Mouse (Mus musculus): ENCODE data around the gene Mthfd1. TPM values are rescaled to one million over a fixed set of nuclear protein-coding genes. Genes with fewer than 3 reads are reported as not detected.

Gene Mthfd1
- total and polyA plus RNA-seq, 3 experiments = 208 to 231 TPM; not detected in 1

- H3K4me3 ChIP-seq (ENCODE audit: control insufficient read depth in 1 of 2, insufficient read depth in 1 of 2, low read depth in 2 of 2, low read length in 2 of 2) = peak overlapping the region; percentile 0 to 22; a peak in 3 of 4 replicates
- H3K4me1 ChIP-seq (ENCODE audit: control insufficient read depth in 1 of 2, insufficient read depth in 2 of 2, low read length in 2 of 2) = peaks cover 20 to 28% of the 10 kb centered on the region in 2 experiments
- peak overlapping the region; percentile 98 for H3K27ac ChIP-seq (ENCODE audit: control insufficient read depth, low read depth, low read length)
- H3K79me2 ChIP-seq (ENCODE audit: control insufficient read depth, insufficient read depth, low read length, poor library complexity) = peaks cover 13% of the 10 kb centered on the region
- TF ChIP-seq CHD1 (IDR thresholded peaks at IDR 0.05; ENCODE audit: low read depth, low read length) (0 out of 2 replicates have a peak, but pooled peaks have one; percentile 78), MYC (IDR thresholded peaks at IDR 0.05; ENCODE audit: low read depth, low read length) (peak; percentile 46; the same call in 1 of the 2 replicates), NELFE (IDR thresholded peaks at IDR 0.05; ENCODE audit: low read depth, low read length) (0 out of 2 replicates have a peak, but pooled peaks have one; percentile 16), HCFC1 (IDR thresholded peaks at IDR 0.05; ENCODE audit: low read depth, low read length) (no peak), MAX (IDR thresholded peaks at IDR 0.05; ENCODE audit: low read length) (no peak)
- H3K27me3 ChIP-seq (ENCODE audit: control insufficient read depth in 1 of 2, insufficient read depth in 2 of 2, low read length in 2 of 2) = no peaks in the 10 kb centered on the region
- peak overlapping the region; percentile 85 for H3K9ac ChIP-seq (ENCODE audit: control insufficient read depth, low read depth, low read length, poor library complexity, severe bottlenecking)
- DNase-seq (ENCODE audit: low read depth, low spot score) = peak; percentile 51
- H3K9me3 ChIP-seq (replicated peaks; ENCODE audit: insufficient read depth, low read length) = no peaks in the 10 kb centered on the region
- peaks cover 0 to 37% of the 10 kb centered on the region in 2 experiments; a peak in 2 of 4 replicates for H3K36me3 ChIP-seq (ENCODE audit: control insufficient read depth in 1 of 2, insufficient read depth in 2 of 2, low read length in 2 of 2)
Measured at GRCm38 (mm10) chr12:76360868-76361267, 105.8 kb downstream of the Mthfd1 start.

GRCm38 (mm10) chr12:76361405-76362302 is 106.6 kb downstream of the Mthfd1 start:
- Histone ChIP-seq H3K36me3 (ENCODE audit: control insufficient read depth in 1 of 2, insufficient read depth in 2 of 2, low read length in 2 of 2) (peaks cover 0 to 43% of the 10 kb centered on the region in 2 experiments; a peak in 2 of 4 replicates), H3K27me3 (ENCODE audit: control insufficient read depth in 1 of 2, insufficient read depth in 2 of 2, low read length in 2 of 2) (no peaks in the 10 kb centered on the region), H3K4me3 (ENCODE audit: control insufficient read depth in 1 of 2, insufficient read depth in 1 of 2, low read depth in 2 of 2, low read length in 2 of 2) (peak overlapping the region; percentile 1 to 50; a peak in 3 of 4 replicates), H3K9ac (ENCODE audit: control insufficient read depth, low read depth, low read length, poor library complexity, severe bottlenecking) (peak overlapping the region; percentile 85), H3K9me3 (replicated peaks; ENCODE audit: insufficient read depth, low read length) (no peaks in the 10 kb centered on the region), H3K27ac (ENCODE audit: control insufficient read depth, low read depth, low read length) (peak overlapping the region; percentile 98), H3K79me2 (ENCODE audit: control insufficient read depth, insufficient read depth, low read length, poor library complexity) (peaks cover 18% of the 10 kb centered on the region), H3K4me1 (ENCODE audit: control insufficient read depth in 1 of 2, insufficient read depth in 2 of 2, low read length in 2 of 2) (peaks cover 28 to 32% of the 10 kb centered on the region in 2 experiments)
- DNase-seq (ENCODE audit: low read depth, low spot score) = peak; percentile 93
- TF ChIP-seq CTCF (IDR thresholded peaks at IDR 0.05 in 2 of 3, conservative IDR thresholded peaks at IDR 0.05 in 1 of 3; ENCODE audit: control insufficient read depth in 1 of 3, insufficient read depth in 1 of 3, low read depth in 2 of 3, low read length in 3 of 3, poor library complexity in 1 of 3, severe bottlenecking in 1 of 3) = no peak
- peak; percentile 97 for TF ChIP-seq TBP (IDR thresholded peaks at IDR 0.05; ENCODE audit: low read depth, low read length)
- TF ChIP-seq JUND (IDR thresholded peaks at IDR 0.05; ENCODE audit: low read depth, low read length) = no peak
- peak; percentile 82 for TF ChIP-seq MYC (IDR thresholded peaks at IDR 0.05; ENCODE audit: low read depth, low read length)
- TF ChIP-seq USF1 (IDR thresholded peaks at IDR 0.05; ENCODE audit: low read depth, low read length) = no peak
- TF ChIP-seq RAD21 (IDR thresholded peaks at IDR 0.05; ENCODE audit: low read depth, low read length) = no peak
- no peak for TF ChIP-seq SMC3 (IDR thresholded peaks at IDR 0.05; ENCODE audit: low read depth, low read length)
- TF ChIP-seq HCFC1 (IDR thresholded peaks at IDR 0.05; ENCODE audit: low read depth, low read length) = no peak
- peak; percentile 93 for TF ChIP-seq TCF12 (IDR thresholded peaks at IDR 0.05; ENCODE audit: low read depth, low read length)
- TF ChIP-seq ZC3H11A (IDR thresholded peaks at IDR 0.05; ENCODE audit: low read depth, low read length) = no peak
- TF ChIP-seq POLR2AphosphoS2 (IDR thresholded peaks at IDR 0.05; ENCODE audit: low read length) = peak; percentile 84
- no peak for TF ChIP-seq CHD2 (IDR thresholded peaks at IDR 0.05; ENCODE audit: low read length)
- TF ChIP-seq UBTF (IDR thresholded peaks at IDR 0.05; ENCODE audit: borderline replicate concordance, insufficient read depth, low read depth, low read length) = no peak
- TF ChIP-seq POLR2AphosphoS5 (IDR thresholded peaks at IDR 0.05; ENCODE audit: borderline replicate concordance, low read depth, low read length) = no peak
- TF ChIP-seq BHLHE40 (IDR thresholded peaks at IDR 0.05; ENCODE audit: borderline replicate concordance, low read depth, low read length) = no peak
- TF ChIP-seq MAZ (IDR thresholded peaks at IDR 0.05; ENCODE audit: low read depth, low read length) = no peak
- peak; percentile 97 for TF ChIP-seq MYB (IDR thresholded peaks at IDR 0.05; ENCODE audit: low read depth, low read length)
- TF ChIP-seq SIN3A (IDR thresholded peaks at IDR 0.05; ENCODE audit: low read length) = peak; percentile 97
- no peak for TF ChIP-seq NRF1 (IDR thresholded peaks at IDR 0.05; ENCODE audit: insufficient read depth, low read depth, low read length, poor library complexity, severe bottlenecking)
- no peak; the same call in 1 of the 2 replicates for TF ChIP-seq CHD1 (IDR thresholded peaks at IDR 0.05; ENCODE audit: low read depth, low read length)
- no peak for TF ChIP-seq KAT2A (conservative IDR thresholded peaks at IDR 0.05; ENCODE audit: low read depth, low read length)
- TF ChIP-seq USF2 (IDR thresholded peaks at IDR 0.05; ENCODE audit: borderline replicate concordance in 1 of 2, insufficient read depth in 1 of 2, low read depth in 1 of 2, low read length in 2 of 2) = no peak
- TF ChIP-seq MAX (IDR thresholded peaks at IDR 0.05; ENCODE audit: low read length) = no peak
- no peak; the same call in 1 of the 2 replicates for TF ChIP-seq RCOR1 (IDR thresholded peaks at IDR 0.05; ENCODE audit: low read depth, low read length)
- peak; percentile 95 to 98 for TF ChIP-seq EP300 (IDR thresholded peaks at IDR 0.05; ENCODE audit: low read depth in 1 of 2, low read length in 2 of 2)
- peak; percentile 62 for TF ChIP-seq TAL1 (IDR thresholded peaks at IDR 0.05; ENCODE audit: low read length)
- TF ChIP-seq MAFK (IDR thresholded peaks at IDR 0.05; ENCODE audit: borderline replicate concordance, low read depth, low read length) = no peak

Measured in MEL (cell line).